Mouse (Mus musculus): ENCODE data around the gene Tshz2.

- no peak for TF ChIP-seq CTCF (IDR thresholded peaks at IDR 0.05; ENCODE audit: control insufficient read depth, insufficient read depth, insufficient read length)
- TF ChIP-seq MAX (IDR thresholded peaks at IDR 0.05), result no peak
- TF ChIP-seq MYOD1 (IDR thresholded peaks at IDR 0.05; ENCODE audit: control insufficient read depth, insufficient read length, low read depth), result no peak
- no peak for TF ChIP-seq USF1 (IDR thresholded peaks at IDR 0.05; ENCODE audit: low read depth)
- TF ChIP-seq MYOG (IDR thresholded peaks at IDR 0.05; ENCODE audit: control insufficient read depth, extremely low read depth, insufficient read length), result no peak
- no peak for TF ChIP-seq CEBPB (IDR thresholded peaks at IDR 0.05; ENCODE audit: low read depth)
These were observed 21.9 kb upstream of the Tshz2 start for GRCm38 (mm10) chr2:169610882-169611281.
